Mouse (Mus musculus): ENCODE measurements around the gene Adarb2.

Gene Adarb2

DNA sequence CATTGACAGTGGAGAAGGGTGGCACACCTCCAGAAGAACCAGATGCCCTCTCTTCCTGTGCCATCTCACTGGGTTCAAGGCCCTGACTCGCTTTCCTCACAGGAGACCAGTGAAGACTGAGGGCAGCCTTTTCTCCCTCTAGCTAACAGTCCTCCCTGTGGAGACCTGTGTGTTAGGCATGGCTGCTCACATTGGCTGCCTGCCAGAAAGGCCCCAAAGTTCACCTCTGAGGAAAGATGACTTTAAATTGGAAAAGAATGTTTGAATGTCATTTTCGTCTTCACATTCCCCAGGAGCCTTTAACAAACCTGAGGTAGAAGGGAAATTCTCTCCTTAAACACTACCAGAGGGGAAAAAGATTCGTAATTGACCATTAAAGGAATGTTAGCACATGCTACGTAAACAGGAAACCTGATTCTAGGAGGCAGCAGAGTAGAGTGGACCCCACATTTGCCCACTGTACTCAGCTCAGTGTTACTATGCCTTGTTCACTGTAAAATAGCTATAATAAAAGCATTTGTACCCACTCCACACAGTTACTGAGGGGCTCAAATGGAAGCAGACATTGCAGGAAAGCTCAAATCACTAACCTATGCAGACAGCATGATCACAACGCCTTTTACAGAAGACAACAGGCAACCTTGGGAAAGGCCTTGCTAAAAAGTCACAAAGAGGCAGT is 285.2 kb downstream of the Adarb2 start:
- no peak for DNase-seq (ENCODE audit: low read depth, low spot score)

- no peak for DNase-seq (ENCODE audit: low read depth, low spot score)
Measured at GRCm38 (mm10) chr13:8493363-8493762, 290.7 kb downstream of the Adarb2 start.

GRCm38 (mm10) chr13:8499551-8499950 is 296.9 kb downstream of the Adarb2 start:
- no peak for DNase-seq (ENCODE audit: low read depth, low spot score)

DNA sequence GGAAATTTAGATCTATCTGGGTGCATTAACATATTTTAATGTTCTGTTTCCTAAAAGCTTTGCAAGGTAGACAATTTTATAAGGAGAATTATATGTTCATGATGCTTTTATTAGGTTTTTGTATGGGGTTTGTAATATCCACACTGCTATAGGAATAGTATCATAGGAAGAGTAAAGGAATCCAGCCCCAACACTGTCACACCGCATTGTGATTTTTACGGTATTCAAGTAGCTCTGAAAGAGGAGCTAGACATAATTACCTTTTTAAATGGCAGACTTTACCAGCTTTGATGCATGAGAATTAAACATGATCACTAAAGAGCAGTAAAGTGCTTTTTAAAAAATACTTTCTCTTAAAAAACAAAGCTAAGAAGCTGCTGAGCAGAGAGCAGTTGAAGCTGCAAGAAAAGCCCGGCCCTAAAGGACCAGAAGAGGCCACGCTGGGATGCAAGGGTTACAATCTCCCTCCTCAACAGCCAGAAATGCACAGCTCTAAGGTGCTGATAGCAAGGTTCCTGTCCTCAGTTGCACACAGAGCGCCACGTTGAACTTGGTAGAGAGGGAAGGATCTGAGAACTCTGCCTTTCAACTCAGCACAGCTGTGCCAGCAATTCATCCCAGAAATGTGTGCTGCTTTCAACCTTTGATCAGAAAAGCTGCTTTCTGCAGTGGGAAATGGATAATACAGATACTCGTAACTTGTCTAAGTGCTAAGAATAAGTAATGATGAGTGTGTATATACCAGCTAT is 308.6 kb downstream of the Adarb2 start:
- DNase-seq (ENCODE audit: low read depth, low spot score): no peak

- DNase-seq (ENCODE audit: low read depth, low spot score): no peak
Measured at GRCm38 (mm10) chr13:8515979-8516715, 313.5 kb downstream of the Adarb2 start.

DNA sequence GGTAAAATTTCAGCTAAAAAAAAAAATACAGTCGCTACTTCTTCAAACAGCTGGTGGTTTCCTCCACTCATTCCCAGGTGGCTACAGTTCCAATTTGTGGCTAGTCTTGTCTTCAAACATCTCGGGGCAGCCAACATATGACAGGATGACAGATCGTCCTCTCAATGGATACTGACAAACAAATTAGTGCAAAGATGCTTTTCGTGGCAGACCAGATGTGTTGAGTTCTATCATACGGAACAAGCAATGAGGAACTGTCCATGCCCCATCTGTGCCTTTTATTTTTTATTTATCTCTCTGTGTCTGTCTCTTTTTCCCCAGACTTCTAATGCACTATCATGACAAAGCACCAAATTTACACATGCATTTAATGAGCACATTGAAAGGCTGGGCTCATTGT is 316.5 kb downstream of the Adarb2 start:
- DNase-seq (ENCODE audit: low read depth, low spot score): no peak

DNA sequence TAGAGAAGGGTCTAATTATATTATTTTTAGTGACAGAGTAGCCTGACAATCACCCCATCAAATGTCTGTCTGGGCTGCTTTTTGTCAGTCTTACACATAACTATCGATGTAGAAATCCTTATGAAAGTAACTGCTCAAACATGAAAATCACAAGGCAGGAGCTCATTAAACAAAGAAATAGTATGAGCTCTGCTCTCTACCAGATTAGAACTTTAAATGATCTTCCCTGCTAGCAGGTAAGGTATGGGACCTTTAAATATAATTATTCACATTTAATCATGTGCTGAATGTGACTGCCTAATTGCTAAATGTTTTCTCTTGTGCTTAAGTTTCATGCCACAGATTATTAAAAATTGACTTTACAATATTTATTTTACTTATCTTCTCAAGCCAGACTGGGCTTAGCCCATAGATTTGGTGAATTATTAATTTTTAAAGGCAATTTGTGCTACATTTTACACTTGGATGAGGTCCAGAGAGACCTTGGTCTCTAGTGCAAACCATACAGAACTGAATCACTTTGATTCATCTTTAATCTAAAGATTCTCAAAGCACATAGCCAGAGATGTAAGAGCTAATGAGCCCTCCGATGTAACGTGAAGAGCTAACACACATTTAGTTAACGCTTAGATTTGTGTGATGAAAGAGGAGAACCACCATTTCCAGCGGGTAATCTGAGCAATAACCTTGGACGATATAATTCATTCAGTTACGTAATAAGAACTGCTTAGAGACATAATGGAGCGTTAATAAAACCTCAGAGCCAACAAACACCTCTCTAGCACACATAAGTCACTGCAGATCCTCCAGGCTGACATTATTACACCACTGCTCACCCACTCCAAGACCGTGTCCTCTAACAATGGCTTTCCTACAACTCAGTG is 323.3 kb downstream of the Adarb2 start:
- DNase-seq (ENCODE audit: low read depth, low spot score): no peak

DNA sequence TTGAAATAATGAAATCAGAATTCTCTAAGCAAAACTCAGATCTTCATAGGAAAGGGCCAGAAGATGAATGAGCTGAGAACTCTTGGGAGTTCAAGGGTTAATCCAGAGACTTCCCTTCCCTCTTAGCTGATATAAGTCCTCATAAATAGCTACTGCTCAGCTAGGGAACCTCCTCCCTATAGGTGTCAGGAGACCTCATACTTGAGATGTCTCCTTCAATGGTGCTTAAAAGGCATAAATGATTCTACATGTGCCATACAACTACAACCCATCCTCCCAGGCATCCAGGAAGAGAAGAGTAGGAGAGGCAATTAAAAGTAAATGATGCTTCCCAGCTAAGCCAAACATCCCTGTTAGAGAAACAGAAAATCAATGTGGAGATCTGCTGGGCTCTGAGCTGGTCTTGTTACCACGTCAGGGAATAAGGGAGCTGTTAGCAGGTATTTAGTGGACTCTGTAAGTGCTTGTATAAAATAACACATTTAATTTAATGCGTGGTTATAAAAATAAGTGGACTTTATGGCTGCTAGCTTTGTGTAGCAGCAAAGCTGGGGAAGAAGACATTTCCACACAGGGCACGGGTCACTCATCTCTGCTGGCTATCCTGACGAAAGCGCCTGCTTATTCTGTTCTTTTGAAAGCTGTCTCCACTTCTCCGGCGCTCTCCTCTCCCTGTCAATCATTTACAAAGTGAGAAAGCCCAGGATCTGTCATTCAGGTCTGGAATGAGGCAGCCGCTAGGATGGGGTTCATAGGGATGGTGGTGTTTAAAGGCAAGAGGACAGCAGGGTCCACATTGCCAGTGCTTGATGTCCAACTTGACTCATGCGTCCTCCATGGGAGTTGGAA is 331.8 kb downstream of the Adarb2 start:
- no peak for DNase-seq (ENCODE audit: low read depth, low spot score)

GRCm38 (mm10) chr13:8538481-8538880 is 335.8 kb downstream of the Adarb2 start:
- DNase-seq (ENCODE audit: low read depth, low spot score): peak; percentile 12

DNA sequence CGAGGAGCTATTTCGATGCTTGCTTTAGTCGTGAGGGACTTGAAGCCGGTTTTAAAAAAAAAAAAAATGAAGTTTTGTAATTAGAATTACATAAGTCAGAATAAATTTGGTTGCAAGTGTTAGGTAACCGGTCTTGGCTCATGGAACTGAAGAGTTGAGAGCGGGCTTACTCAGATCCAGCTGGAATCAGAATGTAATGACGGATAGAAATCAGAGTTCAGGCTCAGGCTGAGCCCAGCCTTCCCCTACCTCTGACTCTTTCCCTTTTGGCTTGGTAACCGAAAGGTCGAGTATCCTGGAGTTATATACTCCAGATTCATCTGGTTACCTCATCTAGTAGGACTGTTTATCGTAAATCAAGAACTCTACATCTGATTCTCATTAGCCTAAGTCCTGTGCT is 336.2 kb downstream of the Adarb2 start:
- DNase-seq (ENCODE audit: low read depth, low spot score): peak; percentile 9

DNA sequence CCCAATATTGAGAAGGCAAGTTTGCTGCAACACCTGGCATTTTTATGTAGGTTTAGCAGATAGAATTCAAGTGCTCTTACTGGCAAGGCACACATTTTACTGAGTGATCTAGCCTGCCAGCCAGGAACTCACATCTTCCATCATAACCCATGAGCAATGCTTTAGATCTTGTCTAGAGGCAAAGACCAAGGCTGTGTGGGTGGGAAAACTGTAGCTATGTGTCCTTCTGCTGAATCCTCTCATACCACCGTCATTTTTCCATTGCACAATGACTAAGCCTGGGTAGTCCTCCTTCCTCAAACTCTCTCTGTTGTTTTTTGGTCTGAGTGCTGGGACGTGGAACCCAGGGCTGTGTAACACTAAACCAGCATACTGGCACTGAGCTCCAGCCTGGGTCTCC is 340.0 kb downstream of the Adarb2 start:
- DNase-seq (ENCODE audit: low read depth, low spot score): peak; percentile 17

- peak; percentile 15 for DNase-seq (ENCODE audit: low read depth, low spot score)
Measured at GRCm38 (mm10) chr13:8552242-8552641, 349.6 kb downstream of the Adarb2 start.

DNA sequence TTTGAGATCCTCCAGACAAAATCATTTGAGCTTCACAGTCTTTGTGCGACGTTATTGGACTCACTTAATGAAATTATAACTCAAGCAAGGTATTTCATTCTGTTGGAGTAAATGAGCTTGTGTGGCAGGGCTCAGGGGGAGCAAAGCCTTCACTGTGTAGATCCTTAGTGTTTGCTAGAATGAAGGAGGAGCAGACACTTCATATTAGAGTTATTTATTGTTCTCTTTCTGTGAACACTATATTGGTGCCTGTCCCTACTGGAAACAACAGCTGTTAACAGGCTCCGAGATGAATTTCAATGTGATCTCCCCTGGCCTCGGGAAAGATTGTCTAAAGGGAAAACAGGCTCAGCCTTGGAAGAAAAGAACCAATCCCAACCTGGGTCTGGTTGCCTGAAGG is 355.1 kb downstream of the Adarb2 start:
- DNase-seq (ENCODE audit: low read depth, low spot score): no peak

DNA sequence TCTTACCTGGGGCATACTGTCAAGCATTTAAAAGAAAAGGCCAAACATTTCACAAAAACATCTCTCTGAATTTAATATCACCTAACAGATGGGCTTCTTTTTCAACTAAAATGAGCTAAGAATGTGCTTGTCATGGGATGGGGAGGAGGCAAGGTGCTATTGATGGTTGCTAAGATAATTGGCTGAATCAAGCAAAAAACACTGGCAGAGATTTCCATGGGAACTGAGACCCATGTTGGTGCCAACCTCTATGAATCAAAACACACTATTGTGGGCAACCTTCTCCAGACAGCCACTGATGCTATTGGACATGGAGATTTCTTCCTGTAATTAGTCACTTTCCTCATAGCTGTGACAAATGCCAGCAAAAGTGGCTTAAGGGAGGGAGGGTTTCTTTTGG is 357.8 kb downstream of the Adarb2 start:
- DNase-seq (ENCODE audit: low read depth, low spot score): peak; percentile 39

DNA sequence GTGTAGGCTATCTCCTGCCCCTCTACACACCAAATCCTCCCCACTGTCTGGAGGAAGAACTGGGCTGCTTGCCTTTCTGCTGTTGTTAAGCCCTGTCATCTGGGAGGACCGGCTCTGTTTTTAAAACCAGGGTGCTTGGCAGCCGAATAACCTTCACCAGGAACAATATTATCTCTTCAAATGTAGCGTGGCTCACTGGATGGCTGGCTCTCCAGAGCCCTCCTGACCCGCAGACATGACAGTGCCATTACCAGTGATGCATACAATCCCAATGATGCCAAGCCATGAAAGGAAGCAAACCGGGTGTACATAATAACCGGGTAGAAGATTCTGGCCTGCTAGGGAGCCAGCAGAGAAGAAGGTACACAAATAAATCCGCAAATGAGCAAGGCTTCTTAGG is 360.5 kb downstream of the Adarb2 start:
- no peak for DNase-seq (ENCODE audit: low read depth, low spot score)

GRCm38 (mm10) chr13:8567111-8568026 is 364.7 kb downstream of the Adarb2 start:
- DNase-seq (ENCODE audit: low read depth, low spot score): no peak

DNA sequence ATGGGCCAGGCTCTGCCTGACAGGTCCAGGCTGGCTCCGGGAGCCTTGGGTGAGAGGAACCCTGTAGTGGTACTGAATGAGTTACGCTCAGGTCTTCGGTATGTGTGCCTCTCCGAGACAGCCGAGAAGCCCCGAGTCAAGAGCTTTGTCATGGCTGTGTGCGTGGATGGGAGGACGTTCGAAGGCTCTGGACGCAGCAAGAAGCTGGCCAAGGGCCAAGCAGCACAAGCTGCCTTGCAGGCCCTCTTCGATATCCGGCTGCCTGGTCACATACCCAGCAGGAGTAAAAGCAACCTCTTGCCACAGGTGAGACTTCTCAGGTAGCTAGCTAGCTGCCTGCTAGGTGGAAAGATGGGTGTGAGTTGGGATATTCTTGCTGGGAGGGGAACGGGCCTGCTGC is 367.6 kb downstream of the Adarb2 start:
- DNase-seq (ENCODE audit: low read depth, low spot score): no peak

GRCm38 (mm10) chr13:8573908-8574307 is 371.2 kb downstream of the Adarb2 start:
- DNase-seq (ENCODE audit: low read depth, low spot score): no peak

- no peak for DNase-seq (ENCODE audit: low read depth, low spot score)
Measured at GRCm38 (mm10) chr13:8584257-8585005, 381.8 kb downstream of the Adarb2 start.
